Mouse (Mus musculus): ENCODE data around the gene Hyal2. TPM values are rescaled to one million over a fixed set of nuclear protein-coding genes. Genes with fewer than 3 reads are reported as not detected.

Gene Hyal2
- polyA plus RNA-seq, 1 experiment from 2014 or later, result 106 TPM

- H3K27me3 ChIP-seq (replicated peaks; ENCODE audit: control insufficient read depth, insufficient read depth, low read length), result no peaks in the 10 kb centered on the region
- peaks cover 22% of the 10 kb centered on the region for H3K36me3 ChIP-seq (ENCODE audit: control insufficient read depth, insufficient read depth, low read length)
- no peak overlapping the region for H3K4me3 ChIP-seq (ENCODE audit: low read depth, low read length)
- no peak overlapping the region for H3K27ac ChIP-seq (replicated peaks; ENCODE audit: low read depth, low read length)
- H3K9ac ChIP-seq (ENCODE audit: low read depth, low read length), result no peak overlapping the region
- H3K9me3 ChIP-seq (ENCODE audit: control insufficient read depth, low read length), result no peaks in the 10 kb centered on the region
- H3K4me2 ChIP-seq (ENCODE audit: low read depth, low read length), result peak overlapping the region; percentile 63; the same call in 1 of the 2 replicates
- WGBS, result 88% methylated on average over 10 of the region's 10 CpGs
- H3K4me1 ChIP-seq (ENCODE audit: control insufficient read depth, insufficient read depth, low read length), result peaks cover 11% of the 10 kb centered on the region
- DNase-seq (ENCODE audit: low spot score) (no peak), ATAC-seq (ENCODE audit: low read depth) (no peak)
Measured at GRCm38 (mm10) chr9:107577871-107578270, 10.1 kb downstream of the Hyal2 start.

DNA sequence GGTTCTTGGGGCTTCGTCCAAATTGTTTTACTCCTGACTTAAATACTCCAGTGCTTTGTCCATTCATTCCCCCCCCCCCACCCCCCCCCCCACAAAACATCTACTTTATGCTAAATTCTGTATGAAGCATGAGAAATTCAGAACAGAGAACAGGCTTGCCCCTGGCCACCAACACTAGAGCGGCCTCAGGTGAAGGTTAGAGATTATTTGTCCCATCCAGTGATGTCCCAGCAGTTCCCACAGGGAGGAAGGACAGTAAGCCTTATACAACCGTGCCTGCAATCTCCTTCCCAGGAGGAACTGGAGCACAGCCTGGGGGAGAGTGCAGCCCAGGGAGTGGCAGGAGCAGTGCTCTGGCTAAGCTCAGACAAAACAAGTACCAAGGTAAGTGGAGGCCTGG lies 10.8 kb downstream of the Hyal2 start, which contains the start of gene Naa80:
Gene Naa80 (plus strand): TSS at position 301 of the 400 bp plus-strand sequence.
- DNase-seq (ENCODE audit: low spot score), result no peak
- Histone ChIP-seq H3K9ac (ENCODE audit: low read depth, low read length) (no peak within 1 kb of the TSS), H3K27me3 (replicated peaks; ENCODE audit: control insufficient read depth, insufficient read depth, low read length) (no peaks in the 10 kb centered on the region), H3K27ac (replicated peaks; ENCODE audit: low read depth, low read length) (peak within 1 kb of the TSS; percentile 92; the same call in 1 of the 2 replicates), H3K36me3 (ENCODE audit: control insufficient read depth, insufficient read depth, low read length) (peaks cover 22% of the 10 kb centered on the region), H3K9me3 (ENCODE audit: control insufficient read depth, low read length) (no peaks in the 10 kb centered on the region), H3K4me3 (ENCODE audit: low read depth, low read length) (no peak within 1 kb of the TSS), H3K4me2 (ENCODE audit: low read depth, low read length) (peak within 1 kb of the TSS; percentile 68; the same call in 1 of the 2 replicates), H3K4me1 (ENCODE audit: control insufficient read depth, insufficient read depth, low read length) (peaks cover 11% of the 10 kb centered on the region)
- WGBS, result 79% methylated on average over 3 of the region's 3 CpGs
- ATAC-seq (ENCODE audit: low read depth), result no peak

DNA sequence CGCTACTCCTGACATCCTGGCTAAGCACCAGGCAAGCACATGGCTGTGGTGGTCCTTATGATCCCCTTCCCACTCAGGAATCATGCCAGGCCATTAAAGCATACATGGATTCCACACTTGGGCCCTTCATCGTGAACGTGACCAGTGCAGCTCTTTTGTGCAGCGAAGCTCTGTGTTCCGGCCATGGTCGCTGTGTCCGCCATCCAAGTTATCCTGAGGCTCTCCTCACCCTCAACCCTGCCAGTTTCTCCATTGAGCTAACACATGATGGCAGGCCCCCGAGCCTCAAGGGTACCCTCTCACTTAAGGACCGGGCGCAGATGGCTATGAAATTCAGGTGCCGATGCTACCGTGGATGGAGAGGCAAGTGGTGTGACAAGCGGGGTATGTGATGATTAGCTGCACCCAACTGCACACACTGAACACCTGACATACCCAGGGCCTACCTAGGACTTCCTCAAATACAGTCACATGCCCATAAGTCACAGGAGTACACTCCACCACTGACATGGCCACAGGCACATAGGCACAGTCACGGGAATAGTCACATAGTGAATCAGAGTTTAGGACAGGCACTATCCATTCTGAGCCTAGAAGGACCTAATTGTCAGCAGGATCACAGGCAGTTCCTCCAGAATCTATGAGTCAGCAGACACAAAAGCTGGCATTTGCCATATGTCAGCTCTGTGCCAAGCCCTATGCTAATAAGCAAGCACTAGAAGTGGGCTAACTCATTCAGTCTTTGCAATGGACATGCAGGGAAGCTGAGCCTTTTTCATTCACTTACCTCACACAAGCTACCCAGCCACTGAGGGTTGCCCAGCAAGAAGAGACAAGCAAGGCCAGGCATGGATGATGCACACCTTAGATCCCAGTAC lies 11.5 kb downstream of the Hyal2 start:
- no peaks in the 10 kb centered on the region for H3K27me3 ChIP-seq (replicated peaks; ENCODE audit: control insufficient read depth, insufficient read depth, low read length)
- H3K36me3 ChIP-seq (ENCODE audit: control insufficient read depth, insufficient read depth, low read length), result peaks cover 17% of the 10 kb centered on the region
- H3K4me3 ChIP-seq (ENCODE audit: low read depth, low read length), result no peak overlapping the region
- peak overlapping the region; percentile 92; the same call in 1 of the 2 replicates for H3K27ac ChIP-seq (replicated peaks; ENCODE audit: low read depth, low read length)
- H3K4me2 ChIP-seq (ENCODE audit: low read depth, low read length), result 0 out of 2 replicates have a peak overlapping the region, but pooled peaks have one; percentile 68
- no peak for DNase-seq (ENCODE audit: low spot score)
- no peak for ATAC-seq (ENCODE audit: low read depth)
- whole genome bisulfite sequencing, result 89% methylated on average over 14 of the region's 14 CpGs
- no peak overlapping the region for H3K9ac ChIP-seq (ENCODE audit: low read depth, low read length)
- peaks cover 11% of the 10 kb centered on the region for H3K4me1 ChIP-seq (ENCODE audit: control insufficient read depth, insufficient read depth, low read length)
- no peaks in the 10 kb centered on the region for H3K9me3 ChIP-seq (ENCODE audit: control insufficient read depth, low read length)

DNA sequence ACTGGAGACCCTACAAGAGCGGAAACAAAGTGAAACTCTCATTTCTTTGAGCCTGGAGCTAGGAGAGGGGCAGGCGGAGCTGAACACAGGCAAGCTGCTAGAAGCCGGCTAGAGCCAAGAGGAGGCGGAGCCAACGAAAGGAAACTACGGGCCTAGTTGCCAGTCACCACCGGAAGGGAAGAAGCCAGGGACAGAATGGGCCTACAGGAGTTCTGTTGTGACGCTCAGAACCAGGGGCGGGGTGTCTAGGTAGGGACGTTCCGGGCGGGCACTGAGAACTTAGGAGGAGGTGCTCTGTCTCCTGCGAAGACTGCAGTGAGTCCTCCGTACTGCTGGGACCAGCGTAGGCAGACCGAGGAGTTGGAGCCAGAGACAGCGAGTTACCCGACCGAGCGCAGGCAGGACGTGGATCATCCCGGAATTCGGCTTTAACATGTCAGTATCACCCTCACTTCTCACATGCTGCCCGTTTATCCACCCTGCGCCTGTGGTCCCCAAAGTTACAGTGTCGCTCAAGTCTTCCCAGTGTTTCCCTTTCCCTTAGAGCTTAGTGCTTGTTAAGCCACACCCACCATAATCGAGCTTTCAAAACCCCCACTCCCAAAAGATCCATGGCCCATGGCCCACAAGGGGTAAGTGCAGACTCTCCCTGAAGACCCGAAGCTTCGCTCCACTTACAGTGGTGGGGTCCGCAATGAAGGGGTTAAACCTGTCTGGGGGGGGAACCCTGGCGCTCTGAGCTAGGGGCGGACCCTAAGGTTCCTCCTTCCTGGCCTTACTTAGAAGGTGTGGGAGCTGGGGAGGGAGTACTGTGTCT lies 13.0 kb downstream of the Hyal2 start, which contains the start of gene Hyal3:
Gene Hyal3 (plus strand): TSS at position 318 of the 817 bp plus-strand sequence.
- H3K4me1 ChIP-seq (ENCODE audit: control insufficient read depth, insufficient read depth, low read length), result peaks cover 11% of the 10 kb centered on the region
- ATAC-seq (ENCODE audit: low read depth), result peak; percentile 77

DNA sequence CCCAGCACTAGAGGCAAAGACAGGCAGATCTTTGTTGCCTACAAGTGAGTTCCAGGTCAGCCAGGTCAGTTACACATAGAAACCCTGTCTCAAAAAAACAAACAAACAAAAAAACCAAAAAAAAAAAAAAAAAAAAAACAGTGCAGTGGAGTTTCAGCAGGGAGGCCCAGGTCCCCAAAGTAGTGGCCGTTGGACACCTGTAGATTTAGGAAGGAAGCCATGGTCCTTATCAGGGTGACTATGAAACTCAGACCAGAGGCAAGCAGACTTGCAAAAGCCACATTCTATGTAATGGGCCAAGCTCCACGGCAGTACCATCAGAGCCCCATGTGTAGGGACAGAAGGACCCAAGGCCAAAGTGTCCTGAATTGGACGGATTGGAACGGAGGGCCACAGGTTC lies 13.8 kb downstream of the Hyal2 start:
- Histone ChIP-seq H3K4me2 (ENCODE audit: low read depth, low read length) (peak overlapping the region; percentile 68), H3K4me3 (ENCODE audit: low read depth, low read length) (peak overlapping the region; percentile 51), H3K27me3 (replicated peaks; ENCODE audit: control insufficient read depth, insufficient read depth, low read length) (no peaks in the 10 kb centered on the region), H3K4me1 (ENCODE audit: control insufficient read depth, insufficient read depth, low read length) (peaks cover 8% of the 10 kb centered on the region; the same call in 1 of the 2 replicates), H3K27ac (replicated peaks; ENCODE audit: low read depth, low read length) (peak overlapping the region; percentile 92), H3K36me3 (ENCODE audit: control insufficient read depth, insufficient read depth, low read length) (peaks cover 9% of the 10 kb centered on the region), H3K9ac (ENCODE audit: low read depth, low read length) (peak overlapping the region; percentile 74), H3K9me3 (ENCODE audit: control insufficient read depth, low read length) (no peaks in the 10 kb centered on the region)
- WGBS, result 76% methylated on average over 4 of the region's 4 CpGs
- ATAC-seq (ENCODE audit: low read depth) (no peak), DNase-seq (ENCODE audit: low spot score) (no peak)

More for the DNA sequence above, 13.0 kb downstream of the Hyal2 start, which contains the start of gene Hyal3:
- H3K27me3 ChIP-seq (replicated peaks; ENCODE audit: control insufficient read depth, insufficient read depth, low read length), result no peaks in the 10 kb centered on the region
- H3K4me3 ChIP-seq (ENCODE audit: low read depth, low read length), result peak within 1 kb of the TSS; percentile 51
- 0% methylated on average over 25 of the region's 32 CpGs for WGBS
- H3K9ac ChIP-seq (ENCODE audit: low read depth, low read length), result peak within 1 kb of the TSS; percentile 74
- peak within 1 kb of the TSS; percentile 92 for H3K27ac ChIP-seq (replicated peaks; ENCODE audit: low read depth, low read length)
- H3K9me3 ChIP-seq (ENCODE audit: control insufficient read depth, low read length), result no peaks in the 10 kb centered on the region
- H3K36me3 ChIP-seq (ENCODE audit: control insufficient read depth, insufficient read depth, low read length), result peaks cover 9% of the 10 kb centered on the region
- DNase-seq (ENCODE audit: low spot score), result peak; percentile 96
- peak within 1 kb of the TSS; percentile 68 for H3K4me2 ChIP-seq (ENCODE audit: low read depth, low read length)

DNA sequence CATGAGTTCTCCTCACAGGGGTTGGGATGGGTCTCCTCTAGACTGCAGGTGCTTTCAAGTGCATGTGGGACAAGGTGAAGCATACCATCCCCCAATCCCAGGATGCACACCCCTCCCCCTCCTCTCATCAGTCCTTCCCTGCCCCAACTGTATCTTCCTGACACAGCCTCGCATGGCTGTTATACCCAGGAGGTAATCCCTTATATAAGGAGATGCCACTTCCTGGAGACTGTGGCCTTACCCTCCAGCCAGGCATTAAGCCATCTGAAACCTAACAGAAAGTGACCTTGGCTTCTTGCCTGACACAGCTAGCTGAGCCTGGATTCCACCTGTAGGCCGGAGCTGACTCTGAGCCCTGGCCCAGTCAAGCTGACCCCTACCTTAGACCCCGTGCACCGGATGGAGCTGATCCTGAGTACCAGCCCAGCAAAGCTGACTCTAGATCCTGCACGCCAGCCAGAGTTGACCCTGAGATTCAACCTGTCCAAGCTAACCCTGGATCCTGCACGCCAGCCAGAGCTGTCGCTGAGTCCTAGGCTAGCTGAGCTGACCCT lies 14.8 kb downstream of the Hyal2 start:
- ATAC-seq (ENCODE audit: low read depth), result no peak
- peaks cover 9% of the 10 kb centered on the region for H3K36me3 ChIP-seq (ENCODE audit: control insufficient read depth, insufficient read depth, low read length)

DNA sequence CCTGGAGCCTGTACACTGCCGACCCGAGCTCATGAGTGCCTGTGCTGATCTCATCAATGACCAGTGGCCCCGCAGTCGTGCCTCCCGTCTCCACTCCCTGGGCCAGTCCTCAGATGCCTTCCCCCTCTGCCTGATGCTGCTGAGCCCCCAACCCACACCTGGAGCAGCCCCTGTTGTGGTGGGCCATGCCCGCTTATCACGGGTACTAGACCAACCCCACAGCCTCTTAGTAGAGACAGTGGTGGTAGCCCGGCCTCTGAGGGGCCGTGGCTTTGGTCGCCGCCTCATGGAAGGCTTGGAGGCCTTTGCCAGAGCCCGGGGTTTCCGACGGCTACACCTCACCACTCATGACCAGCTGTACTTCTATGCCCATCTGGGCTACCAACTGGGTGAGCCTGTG lies 15.4 kb downstream of the Hyal2 start:
- no peak for ATAC-seq (ENCODE audit: low read depth)
- H3K4me1 ChIP-seq (ENCODE audit: control insufficient read depth, insufficient read depth, low read length), result peaks cover 5% of the 10 kb centered on the region; the same call in 1 of the 2 replicates
- no peaks in the 10 kb centered on the region for H3K9me3 ChIP-seq (ENCODE audit: control insufficient read depth, low read length)

More for the DNA sequence above, 14.8 kb downstream of the Hyal2 start:
- peaks cover 4% of the 10 kb centered on the region; the same call in 1 of the 2 replicates for H3K4me1 ChIP-seq (ENCODE audit: control insufficient read depth, insufficient read depth, low read length)
- H3K9me3 ChIP-seq (ENCODE audit: control insufficient read depth, low read length), result no peaks in the 10 kb centered on the region
- 90% methylated on average over 7 of the region's 7 CpGs for WGBS
- no peak overlapping the region for H3K27ac ChIP-seq (replicated peaks; ENCODE audit: low read depth, low read length)
- H3K9ac ChIP-seq (ENCODE audit: low read depth, low read length), result no peak overlapping the region
- no peak for DNase-seq (ENCODE audit: low spot score)
- no peak overlapping the region for H3K4me3 ChIP-seq (ENCODE audit: low read depth, low read length)
- peak overlapping the region; percentile 68; the same call in 1 of the 2 replicates for H3K4me2 ChIP-seq (ENCODE audit: low read depth, low read length)
- no peaks in the 10 kb centered on the region for H3K27me3 ChIP-seq (replicated peaks; ENCODE audit: control insufficient read depth, insufficient read depth, low read length)

GRCm38 (mm10) chr9:107586504-107586903 lies 18.8 kb downstream of the Hyal2 start:
- 90% methylated on average over 5 of the region's 5 CpGs for WGBS
- ATAC-seq (ENCODE audit: low read depth) (no peak), DNase-seq (ENCODE audit: low spot score) (no peak)
- H3K9me3 ChIP-seq (ENCODE audit: control insufficient read depth, low read length), result no peaks in the 10 kb centered on the region
- H3K4me2 ChIP-seq (ENCODE audit: low read depth, low read length), result no peak overlapping the region
- no peaks in the 10 kb centered on the region for H3K27me3 ChIP-seq (replicated peaks; ENCODE audit: control insufficient read depth, insufficient read depth, low read length)
- no peak overlapping the region for H3K27ac ChIP-seq (replicated peaks; ENCODE audit: low read depth, low read length)
- no peak overlapping the region for H3K4me3 ChIP-seq (ENCODE audit: low read depth, low read length)
- H3K4me1 ChIP-seq (ENCODE audit: control insufficient read depth, insufficient read depth, low read length), result peaks cover 10% of the 10 kb centered on the region; the same call in 1 of the 2 replicates
- peaks cover 29% of the 10 kb centered on the region for H3K36me3 ChIP-seq (ENCODE audit: control insufficient read depth, insufficient read depth, low read length)
- H3K9ac ChIP-seq (ENCODE audit: low read depth, low read length), result no peak overlapping the region

More for the DNA sequence above, 15.4 kb downstream of the Hyal2 start:
- Histone ChIP-seq H3K36me3 (ENCODE audit: control insufficient read depth, insufficient read depth, low read length) (peaks cover 9% of the 10 kb centered on the region), H3K27me3 (replicated peaks; ENCODE audit: control insufficient read depth, insufficient read depth, low read length) (no peaks in the 10 kb centered on the region), H3K9ac (ENCODE audit: low read depth, low read length) (no peak overlapping the region), H3K4me3 (ENCODE audit: low read depth, low read length) (no peak overlapping the region), H3K27ac (replicated peaks; ENCODE audit: low read depth, low read length) (no peak overlapping the region), H3K4me2 (ENCODE audit: low read depth, low read length) (no peak overlapping the region)
- no peak for DNase-seq (ENCODE audit: low spot score)
- whole genome bisulfite sequencing, result 94% methylated on average over 12 of the region's 14 CpGs
